Mouse (Mus musculus) kidney, postnatal 14 days (tissue): Measurements from ENCODE around the gene Fez2.

Experiments used
- DNase-seq: peaks from one replicate; pipeline ENCODE4 v3.0.0; 2022; ENCODE audit warnings: mixed read lengths

Gene Fez2

GRCm38 (mm10) chr17:78417381-78418281 lies at the start of gene Fez2:
Gene Fez2, minus strand, starts transcription at chr17:78418152.
- DNase-seq = peak; percentile 96

GRCm38 (mm10) chr17:78465500-78465899 lies 47.5 kb upstream of the Fez2 start:
- no peak for DNase-seq

- no peak for DNase-seq
These were observed 47.1 kb upstream of the Fez2 start for GRCm38 (mm10) chr17:78465071-78465470.

GRCm38 (mm10) chr17:78460140-78460539 lies 42.2 kb upstream of the Fez2 start:
- DNase-seq = no peak

GRCm38 (mm10) chr17:78455556-78455955 lies 37.6 kb upstream of the Fez2 start:
- no peak for DNase-seq

GRCm38 (mm10) chr17:78455114-78455513 lies 37.2 kb upstream of the Fez2 start:
- DNase-seq = peak; percentile 86

GRCm38 (mm10) chr17:78454189-78454977 lies 36.4 kb upstream of the Fez2 start:
- DNase-seq = peak; percentile 39

- DNase-seq = no peak
These were observed 35.6 kb upstream of the Fez2 start for GRCm38 (mm10) chr17:78453529-78453928.

GRCm38 (mm10) chr17:78451886-78452285 lies 33.9 kb upstream of the Fez2 start:
- peak; percentile 13 for DNase-seq

GRCm38 (mm10) chr17:78451332-78451793 lies 33.4 kb upstream of the Fez2 start:
- peak; percentile 55 for DNase-seq

- DNase-seq = no peak
These were observed 31.8 kb upstream of the Fez2 start for GRCm38 (mm10) chr17:78449635-78450197.

GRCm38 (mm10) chr17:78444826-78445225 lies 26.9 kb upstream of the Fez2 start:
- peak; percentile 33 for DNase-seq

GRCm38 (mm10) chr17:78440771-78441170 lies 22.8 kb upstream of the Fez2 start:
- DNase-seq = no peak

GRCm38 (mm10) chr17:78437161-78437560 lies 19.2 kb upstream of the Fez2 start:
- DNase-seq = no peak

- no peak for DNase-seq
These were observed 17.7 kb upstream of the Fez2 start for GRCm38 (mm10) chr17:78435661-78436060.

- DNase-seq = peak; percentile 62
These were observed 16.8 kb upstream of the Fez2 start for GRCm38 (mm10) chr17:78434746-78435145.

- no peak for DNase-seq
These were observed 12.4 kb upstream of the Fez2 start for GRCm38 (mm10) chr17:78430374-78430773.

GRCm38 (mm10) chr17:78429051-78429450 lies 11.1 kb upstream of the Fez2 start:
- DNase-seq = no peak

GRCm38 (mm10) chr17:78425026-78425425 lies 7.1 kb upstream of the Fez2 start:
- DNase-seq = no peak

- no peak for DNase-seq
These were observed 1.3 kb upstream of the Fez2 start for GRCm38 (mm10) chr17:78419216-78419615.

GRCm38 (mm10) chr17:78415255-78415654 lies 2.7 kb downstream of the Fez2 start:
- no peak for DNase-seq

- no peak for DNase-seq
These were observed 8.1 kb downstream of the Fez2 start for GRCm38 (mm10) chr17:78409900-78410299.

GRCm38 (mm10) chr17:78408386-78408785 lies 9.6 kb downstream of the Fez2 start:
- no peak for DNase-seq
